ENCODE assay signal across 8 mouse cellular contexts in the genomic region with DNA sequence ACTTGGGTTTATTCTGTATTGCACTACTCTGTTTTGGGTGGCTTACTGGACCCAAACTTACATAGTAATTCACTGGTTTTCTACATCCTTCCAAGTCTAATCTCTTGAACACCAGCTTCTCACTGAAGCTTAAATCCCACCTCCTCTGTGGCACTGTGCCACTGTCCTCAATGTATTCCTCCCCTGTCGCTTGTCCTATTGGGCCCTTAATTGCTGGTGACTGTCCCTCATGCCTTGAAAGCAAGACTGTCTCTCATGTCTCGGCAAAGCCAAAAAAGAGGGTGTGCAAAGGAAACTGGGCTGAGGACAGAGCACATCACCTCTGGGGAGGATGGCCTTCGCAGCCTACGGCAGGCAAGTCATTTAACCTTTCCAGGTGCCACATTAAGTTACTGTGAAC. TPM values are rescaled to one million over a fixed set of nuclear protein-coding genes. Genes with fewer than 3 reads are reported as not detected.
DNase-seq lines count a peak whose midpoint lies in the region; ATAC-seq and TF ChIP-seq lines count a peak whose summit lies in the region.

No protein-coding gene starts in this region.

- 0 out of 2 replicates have a peak, but pooled peaks cover 3% of the 10 kb centered on the region for H3K9me3 ChIP-seq in heart, embryonic 14.5 days (ENCODE audit: control insufficient read depth, low read length)
- H3K9me3 ChIP-seq in G1E (replicated peaks) = peaks cover 11% of the 10 kb centered on the region
- H3K9me3 ChIP-seq in hindbrain, embryonic 12.5 days (replicated peaks) = no peaks in the 10 kb centered on the region
- no peaks in the 10 kb centered on the region for H3K9me3 ChIP-seq in midbrain, embryonic 13.5 days

- no peak for ATAC-seq in heart, embryonic 14.5 days (ENCODE audit: insufficient number of reproducible peaks, insufficient read depth, low FRiP score, low read depth)
- no peak for ATAC-seq in G1E (ENCODE audit: extremely low read depth, insufficient number of reproducible peaks, low FRiP score, poor library complexity, severe bottlenecking)
- no peak for ATAC-seq in hindbrain, embryonic 12.5 days (ENCODE audit: low FRiP score)
- ATAC-seq in midbrain, embryonic 13.5 days = no peak
- ATAC-seq in cerebellum, adult (ENCODE audit: insufficient number of reproducible peaks, low FRiP score, low TSS enrichment) = no peak

- no peak for DNase-seq in heart, postnatal 25 days (ENCODE audit: low spot score)
- peak; percentile 26 for DNase-seq in G1E (ENCODE audit: low spot score)
- DNase-seq in frontal cortex, postnatal 10 days (ENCODE audit: low spot score in 2 of 2) = no peak
- DNase-seq in urinary bladder, postnatal 36 days (ENCODE audit: low spot score in 2 of 2) = no peak

- intact Hi-C loops in heart, postnatal 25 days (cut with DNase I) = no loop called here

- H3K36me3 ChIP-seq in heart, embryonic 14.5 days (ENCODE audit: control insufficient read depth, insufficient read depth, low read length) = peaks cover 38% of the 10 kb centered on the region
- H3K36me3 ChIP-seq in G1E (replicated peaks) = peaks cover 47% of the 10 kb centered on the region
- H3K36me3 ChIP-seq in hindbrain, embryonic 12.5 days = peaks cover 34% of the 10 kb centered on the region
- peaks cover 31% of the 10 kb centered on the region for H3K36me3 ChIP-seq in midbrain, embryonic 13.5 days

- TF ChIP-seq CTCF in G1E (IDR thresholded peaks at IDR 0.05; ENCODE audit: low read depth, low read length) = no peak

- peaks cover 3 to 6% of the 10 kb centered on the region in 2 experiments for H3K4me1 ChIP-seq in heart, embryonic 14.5 days (ENCODE audit: control insufficient read depth in 2 of 2, insufficient read depth in 2 of 2, low read length in 2 of 2)
- H3K4me1 ChIP-seq in G1E (ENCODE audit: insufficient read depth, low read depth, low read length) = peaks cover 38% of the 10 kb centered on the region
- H3K4me1 ChIP-seq in hindbrain, embryonic 12.5 days = peaks cover 12% of the 10 kb centered on the region
- H3K4me1 ChIP-seq in midbrain, embryonic 13.5 days (replicated peaks) = peaks cover 15% of the 10 kb centered on the region

- H3K27me3 ChIP-seq in heart, embryonic 14.5 days (ENCODE audit: control insufficient read depth, insufficient read depth, low read length) = no peaks in the 10 kb centered on the region
- H3K27me3 ChIP-seq in G1E (ENCODE audit: insufficient read depth, low read length) = no peaks in the 10 kb centered on the region
- H3K27me3 ChIP-seq in hindbrain, embryonic 12.5 days = no peaks in the 10 kb centered on the region
- no peaks in the 10 kb centered on the region for H3K27me3 ChIP-seq in midbrain, embryonic 13.5 days

- H3K27ac ChIP-seq in heart, embryonic 14.5 days (replicated peaks in 1 of 2; ENCODE audit: control insufficient read depth in 1 of 2, insufficient read depth in 1 of 2, low read depth in 2 of 2, low read length in 2 of 2) = no peak overlapping the region
- no peak overlapping the region for H3K27ac ChIP-seq in hindbrain, embryonic 12.5 days
- no peak overlapping the region; the same call in 1 of the 2 replicates for H3K27ac ChIP-seq in midbrain, embryonic 13.5 days

- WGBS in heart, embryonic 14.5 days = 29% methylated on average over 4 of the region's 4 CpGs
- 27% methylated on average over 4 of the region's 4 CpGs for WGBS in hindbrain, embryonic 12.5 days
- 27% methylated on average over 4 of the region's 4 CpGs for WGBS in midbrain, embryonic 13.5 days

- peak overlapping the region; percentile 64 to 68 for H3K4me3 ChIP-seq in heart, embryonic 14.5 days (ENCODE audit: control insufficient read depth in 1 of 2, insufficient read depth in 1 of 2, low read depth in 1 of 2, low read length in 2 of 2)
- H3K4me3 ChIP-seq in G1E (ENCODE audit: low read depth, low read length) = peak overlapping the region; percentile 99
- peak overlapping the region; percentile 72 for H3K4me3 ChIP-seq in hindbrain, embryonic 12.5 days
- H3K4me3 ChIP-seq in midbrain, embryonic 13.5 days (replicated peaks) = peak overlapping the region; percentile 85

- peak overlapping the region; percentile 82 for H3K9ac ChIP-seq in heart, embryonic 14.5 days (ENCODE audit: low read length)
- peak overlapping the region; percentile 80 for H3K9ac ChIP-seq in hindbrain, embryonic 12.5 days
- peak overlapping the region; percentile 82 for H3K9ac ChIP-seq in midbrain, embryonic 13.5 days (replicated peaks)

- peak overlapping the region; percentile 74 for H3K4me2 ChIP-seq in heart, embryonic 14.5 days (ENCODE audit: low read length)
- H3K4me2 ChIP-seq in hindbrain, embryonic 12.5 days (replicated peaks) = peak overlapping the region; percentile 66
- H3K4me2 ChIP-seq in midbrain, embryonic 13.5 days (replicated peaks) = peak overlapping the region; percentile 74

RNA-seq across cellular contexts. Expression of a gene that starts 1.0 kb away (rescaled TPM):
- polyA plus RNA-seq in heart, embryonic 14.5 days (2014; fragmentation: Nextera tagmentation; extraction: Ambion mirVana) = 38.4 and 41.5 TPM in 2 replicates
- 10 to 100 TPM; 11.2 to 13.7 TPM for total RNA-seq in heart, postnatal 25 days (2021)
- total RNA-seq in G1E (2014; fragmentation: Nextera tagmentation) (73.1 and 95.1 TPM in 2 replicates), G1E (2017) (67.5 and 77.6 TPM in 2 replicates)
- polyA plus RNA-seq in G1E (2012) = 30.0 and 34.4 TPM in 2 replicates
- polyA plus RNA-seq in hindbrain, embryonic 12.5 days (2016; fragmentation: Nextera tagmentation; extraction: Ambion mirVana) = 58.4 and 59.8 TPM in 2 replicates
- 91.3 and 92.3 TPM in 2 replicates for polyA plus RNA-seq in midbrain, embryonic 13.5 days (2015; fragmentation: Nextera tagmentation; extraction: Ambion mirVana)

RNA-seq across cellular contexts. Expression of a gene that starts 23.0 kb away (rescaled TPM):
- polyA plus RNA-seq in heart, embryonic 14.5 days (2014; fragmentation: Nextera tagmentation; extraction: Ambion mirVana) = 13.8 and 17.4 TPM in 2 replicates
- 10 to 100 TPM in 1 of 2 experiments, 1 to 10 TPM in 1; 8.9 to 10.2 TPM for total RNA-seq in heart, postnatal 25 days (2021)
- total RNA-seq in G1E (2014; fragmentation: Nextera tagmentation) (17.2 and 25.8 TPM in 2 replicates), G1E (2017) (26.6 and 35.2 TPM in 2 replicates)
- polyA plus RNA-seq in G1E (2012) = 8.2 and 10.4 TPM in 2 replicates
- polyA plus RNA-seq in hindbrain, embryonic 12.5 days (2016; fragmentation: Nextera tagmentation; extraction: Ambion mirVana) = 24.7 TPM in 2 replicates
- polyA plus RNA-seq in midbrain, embryonic 13.5 days (2015; fragmentation: Nextera tagmentation; extraction: Ambion mirVana) = 28.4 and 30.2 TPM in 2 replicates
